Mouse (Mus musculus): ENCODE measurements around the gene Fam193a. TPM values are rescaled to one million over a fixed set of nuclear protein-coding genes. Genes with fewer than 3 reads are reported as not detected.

Fam193a gene
- polyA plus RNA-seq, 1 experiment = not detected

DNA sequence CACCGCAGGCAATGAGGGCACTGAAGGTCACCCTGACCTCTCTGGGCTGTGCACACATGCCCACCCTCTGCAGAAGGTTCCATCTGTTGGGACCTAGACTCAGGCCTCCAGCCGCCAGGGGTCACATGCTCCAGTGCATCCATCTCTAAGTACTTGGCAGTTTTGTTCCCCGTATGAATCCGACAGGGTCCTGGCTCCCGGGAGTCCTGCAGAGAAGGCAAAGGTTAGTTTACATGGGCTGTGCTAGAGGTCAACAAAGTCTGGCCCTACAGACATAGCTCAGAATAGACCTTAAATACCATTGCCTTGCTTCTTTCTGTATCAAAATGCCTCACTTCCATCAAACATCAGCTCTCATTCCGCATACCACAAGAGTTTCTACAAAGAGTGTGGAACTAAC is 127.0 kb downstream of the Fam193a start:
- Histone ChIP-seq H3K27ac (ENCODE audit: insufficient read depth, low read depth, low read length) (no peak overlapping the region), H3K4me3 (ENCODE audit: insufficient read depth, low read depth, low read length) (no peak overlapping the region), H3K4me1 (ENCODE audit: control insufficient read depth, insufficient read depth, low read length) (no peaks in the 10 kb centered on the region)
- 82% methylated on average over 6 of the region's 6 CpGs for WGBS
- no peak for TF ChIP-seq POLR2A (IDR thresholded peaks at IDR 0.05; ENCODE audit: insufficient read depth, low read depth, low read length)
- TF ChIP-seq CTCF (IDR thresholded peaks at IDR 0.05; ENCODE audit: insufficient read depth, low read depth, low read length) = no peak

DNA sequence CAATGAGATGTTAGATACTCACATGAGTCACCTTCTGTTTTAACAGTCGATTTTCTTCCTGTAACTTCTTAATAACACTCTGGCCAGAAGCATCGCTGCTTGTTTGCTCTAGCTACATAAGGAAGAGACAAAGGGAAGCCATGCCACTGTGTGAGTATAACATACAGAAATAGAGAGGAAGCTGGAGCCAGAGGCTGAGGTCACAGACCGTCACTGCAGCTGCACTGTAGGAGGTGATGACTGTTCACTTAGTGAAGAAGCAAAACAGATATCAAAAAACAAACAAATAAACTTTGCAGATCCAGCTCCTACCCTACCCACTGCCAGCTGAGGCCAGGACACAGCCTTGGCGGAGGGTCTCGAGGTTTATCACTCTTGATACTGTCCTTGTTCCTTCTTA is 131.2 kb downstream of the Fam193a start:
- no peak overlapping the region for H3K4me3 ChIP-seq (ENCODE audit: insufficient read depth, low read depth, low read length)
- 0 out of 2 replicates have a peak, but pooled peaks cover 2% of the 10 kb centered on the region for H3K4me1 ChIP-seq (ENCODE audit: control insufficient read depth, insufficient read depth, low read length)
- no peak for TF ChIP-seq CTCF (IDR thresholded peaks at IDR 0.05; ENCODE audit: insufficient read depth, low read depth, low read length)
- no peak for TF ChIP-seq POLR2A (IDR thresholded peaks at IDR 0.05; ENCODE audit: insufficient read depth, low read depth, low read length)
- 48% methylated on average over 5 of the region's 5 CpGs for WGBS
- H3K27ac ChIP-seq (ENCODE audit: insufficient read depth, low read depth, low read length) = 0 out of 2 replicates have a peak overlapping the region, but pooled peaks have one; percentile 12

GRCm38 (mm10) chr5:34501588-34501987 is 131.9 kb downstream of the Fam193a start:
- no peak for TF ChIP-seq CTCF (IDR thresholded peaks at IDR 0.05; ENCODE audit: insufficient read depth, low read depth, low read length)
- TF ChIP-seq POLR2A (IDR thresholded peaks at IDR 0.05; ENCODE audit: insufficient read depth, low read depth, low read length) = no peak
- 0 out of 2 replicates have a peak, but pooled peaks cover 2% of the 10 kb centered on the region for H3K4me1 ChIP-seq (ENCODE audit: control insufficient read depth, insufficient read depth, low read length)
- WGBS = 90% methylated on average over 3 of the region's 3 CpGs
- no peak overlapping the region for H3K27ac ChIP-seq (ENCODE audit: insufficient read depth, low read depth, low read length)
- no peak overlapping the region for H3K4me3 ChIP-seq (ENCODE audit: insufficient read depth, low read depth, low read length)

GRCm38 (mm10) chr5:34502411-34502810 is 132.7 kb downstream of the Fam193a start:
- no peak overlapping the region for H3K27ac ChIP-seq (ENCODE audit: insufficient read depth, low read depth, low read length)
- no peak overlapping the region for H3K4me3 ChIP-seq (ENCODE audit: insufficient read depth, low read depth, low read length)
- H3K4me1 ChIP-seq (ENCODE audit: control insufficient read depth, insufficient read depth, low read length) = 0 out of 2 replicates have a peak, but pooled peaks cover 2% of the 10 kb centered on the region
- WGBS = 90% methylated on average over 1 of the region's 1 CpGs
- no peak for TF ChIP-seq POLR2A (IDR thresholded peaks at IDR 0.05; ENCODE audit: insufficient read depth, low read depth, low read length)
- TF ChIP-seq CTCF (IDR thresholded peaks at IDR 0.05; ENCODE audit: insufficient read depth, low read depth, low read length) = no peak

DNA sequence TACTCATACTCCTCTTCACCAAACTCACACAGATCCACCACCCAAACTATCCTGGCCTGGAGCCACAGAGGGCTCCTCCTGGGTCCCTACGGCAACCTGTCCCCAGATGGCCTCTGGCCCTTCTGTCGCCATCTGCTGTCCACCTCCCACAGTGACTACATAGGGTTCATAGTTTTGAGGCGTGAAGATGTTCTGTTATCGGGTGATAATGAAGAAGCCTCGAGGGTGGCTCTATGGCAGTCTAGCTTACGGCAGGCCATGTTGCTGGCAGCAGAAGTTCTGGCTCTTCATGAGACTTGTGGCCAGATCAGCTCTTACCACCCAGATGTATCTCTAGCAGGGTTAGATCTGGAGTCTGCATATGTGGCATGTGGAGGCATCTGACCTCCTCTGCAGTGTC is 133.1 kb downstream of the Fam193a start:
- no peak overlapping the region for H3K27ac ChIP-seq (ENCODE audit: insufficient read depth, low read depth, low read length)
- H3K4me1 ChIP-seq (ENCODE audit: control insufficient read depth, insufficient read depth, low read length) = 0 out of 2 replicates have a peak, but pooled peaks cover 2% of the 10 kb centered on the region
- WGBS = 78% methylated on average over 6 of the region's 6 CpGs
- no peak for TF ChIP-seq CTCF (IDR thresholded peaks at IDR 0.05; ENCODE audit: insufficient read depth, low read depth, low read length)
- H3K4me3 ChIP-seq (ENCODE audit: insufficient read depth, low read depth, low read length) = no peak overlapping the region

DNA sequence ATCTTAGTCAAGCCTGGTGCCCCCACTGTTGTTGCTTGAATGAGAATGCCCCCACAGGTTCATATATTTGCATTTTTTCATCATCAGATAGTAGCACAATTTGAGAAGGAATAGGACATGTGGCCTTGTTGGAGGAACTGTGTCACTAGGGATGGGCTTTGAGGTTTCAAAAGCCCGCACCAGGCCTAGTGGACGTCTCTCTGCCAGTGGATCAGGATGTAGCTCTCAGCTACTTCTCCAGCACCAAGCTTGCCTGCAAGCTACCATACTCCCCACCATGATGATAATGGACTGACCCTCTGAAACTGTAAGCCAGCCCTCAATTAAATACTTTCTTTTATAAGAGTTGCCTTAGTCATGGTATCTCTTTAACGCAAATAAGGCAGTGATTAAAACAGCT is 142.8 kb downstream of the Fam193a start:
- WGBS = 92% methylated on average over 3 of the region's 3 CpGs
- no peak for TF ChIP-seq CTCF (IDR thresholded peaks at IDR 0.05; ENCODE audit: insufficient read depth, low read depth, low read length)
- no peak for TF ChIP-seq POLR2A (IDR thresholded peaks at IDR 0.05; ENCODE audit: insufficient read depth, low read depth, low read length)
- H3K4me3 ChIP-seq (ENCODE audit: insufficient read depth, low read depth, low read length) = no peak overlapping the region
- no peak overlapping the region for H3K27ac ChIP-seq (ENCODE audit: insufficient read depth, low read depth, low read length)
- peaks cover 9% of the 10 kb centered on the region for H3K4me1 ChIP-seq (ENCODE audit: control insufficient read depth, insufficient read depth, low read length)

- TF ChIP-seq CTCF (IDR thresholded peaks at IDR 0.05; ENCODE audit: insufficient read depth, low read depth, low read length) (no peak), POLR2A (IDR thresholded peaks at IDR 0.05; ENCODE audit: insufficient read depth, low read depth, low read length) (peak; percentile 26; the same call in 1 of the 2 replicates)
- peak within 1 kb of the TSS; percentile 40 for H3K27ac ChIP-seq (ENCODE audit: insufficient read depth, low read depth, low read length)
- under 1% methylated on average over 64 of the region's 64 CpGs for WGBS
- peaks cover 9% of the 10 kb centered on the region for H3K4me1 ChIP-seq (ENCODE audit: control insufficient read depth, insufficient read depth, low read length)
- peak within 1 kb of the TSS; percentile 72 for H3K4me3 ChIP-seq (ENCODE audit: insufficient read depth, low read depth, low read length)
Measured at GRCm38 (mm10) chr5:34513466-34514217, 143.9 kb downstream of the Fam193a start, which contains the start of gene Tnip2. Tnip2 (minus strand) TSS chr5:34513991.

- Histone ChIP-seq H3K4me1 (ENCODE audit: control insufficient read depth, insufficient read depth, low read length) (peaks cover 9% of the 10 kb centered on the region), H3K4me3 (ENCODE audit: insufficient read depth, low read depth, low read length) (peak overlapping the region; percentile 72), H3K27ac (ENCODE audit: insufficient read depth, low read depth, low read length) (no peak overlapping the region)
- WGBS = 22% methylated on average over 7 of the region's 7 CpGs
- TF ChIP-seq POLR2A (IDR thresholded peaks at IDR 0.05; ENCODE audit: insufficient read depth, low read depth, low read length) (no peak), CTCF (IDR thresholded peaks at IDR 0.05; ENCODE audit: insufficient read depth, low read depth, low read length) (no peak)
Measured at GRCm38 (mm10) chr5:34514218-34514566, 144.5 kb downstream of the Fam193a start.

- Histone ChIP-seq H3K27ac (ENCODE audit: insufficient read depth, low read depth, low read length) (no peak overlapping the region), H3K4me3 (ENCODE audit: insufficient read depth, low read depth, low read length) (no peak overlapping the region), H3K4me1 (ENCODE audit: control insufficient read depth, insufficient read depth, low read length) (peaks cover 9% of the 10 kb centered on the region)
- TF ChIP-seq POLR2A (IDR thresholded peaks at IDR 0.05; ENCODE audit: insufficient read depth, low read depth, low read length) (no peak), CTCF (IDR thresholded peaks at IDR 0.05; ENCODE audit: insufficient read depth, low read depth, low read length) (no peak)
Measured at GRCm38 (mm10) chr5:34515096-34515495, 145.4 kb downstream of the Fam193a start.

Measured in olfactory bulb, adult 2 months (tissue).